1 mouse cellular context compared by ENCODE assay signal in genomic region chr11:98355732-98356299, GRCm38 (mm10).
TF ChIP-seq lines count a peak whose summit lies in the region.

No protein-coding gene starts in this region.

TF ChIP-seq in CH12.LX, 34 proteins besides CTCF, POLR2A, EP300 and RAD21 (continued from another document):
- TF ChIP-seq ZKSCAN1 (IDR thresholded peaks at IDR 0.05; ENCODE audit: borderline replicate concordance, low read depth, low read length) (no peak), IRF4 (IDR thresholded peaks at IDR 0.05; ENCODE audit: low read depth, low read length) (peak; percentile 22; the same call in 1 of the 2 replicates), E2F4 (IDR thresholded peaks at IDR 0.05; ENCODE audit: insufficient replicate concordance, low read depth, low read length) (no peak), ZC3H11A (IDR thresholded peaks at IDR 0.05; ENCODE audit: low read depth, low read length) (no peak), MEF2A (IDR thresholded peaks at IDR 0.05; ENCODE audit: borderline replicate concordance, low read depth, low read length) (no peak), RCOR1 (conservative IDR thresholded peaks at IDR 0.05; ENCODE audit: low read depth, low read length) (no peak), MYC (IDR thresholded peaks at IDR 0.05; ENCODE audit: low read depth, low read length) (no peak), USF1 (IDR thresholded peaks at IDR 0.05; ENCODE audit: low read depth, low read length) (no peak), SIN3A (IDR thresholded peaks at IDR 0.05; ENCODE audit: low read length) (0 out of 2 replicates have a peak, but pooled peaks have one; percentile 25), CHD1 (IDR thresholded peaks at IDR 0.05; ENCODE audit: low read depth, low read length) (no peak), NRF1 (IDR thresholded peaks at IDR 0.05; ENCODE audit: low read depth, low read length) (no peak), BHLHE40 (IDR thresholded peaks at IDR 0.05; ENCODE audit: low read depth, low read length) (no peak), ETS1 (conservative IDR thresholded peaks at IDR 0.05; ENCODE audit: low read depth, low read length) (0 out of 2 replicates have a peak, but pooled peaks have one; percentile 11), USF2 (conservative IDR thresholded peaks at IDR 0.05; ENCODE audit: low read depth, low read length) (no peak), ELF1 (IDR thresholded peaks at IDR 0.05; ENCODE audit: low read depth, low read length) (no peak; the same call in 1 of the 2 replicates), SMC3 (IDR thresholded peaks at IDR 0.05; ENCODE audit: low read depth, low read length) (peak; percentile 70), ZMIZ1 (IDR thresholded peaks at IDR 0.05; ENCODE audit: low read depth, low read length) (no peak), HCFC1 (IDR thresholded peaks at IDR 0.05; ENCODE audit: low read depth, low read length) (0 out of 2 replicates have a peak, but pooled peaks have one; percentile 28)
TF ChIP-seq in CH12.LX: peak in this region for 5.
